Mouse (Mus musculus) heart, adult 2 months (tissue): ENCODE measurements around the gene Arhgef25.

Experiments used
- CTCF ChIP-seq: fragments of 200-600 bp; IDR thresholded peaks from 2 replicates; pipeline ENCODE4 v1.8.1; 2022; ENCODE audit warnings: antibody characterized with exemption, mild to moderate bottlenecking, moderate library complexity
- EP300 ChIP-seq: fragments of 200-500 bp; IDR thresholded peaks from 2 replicates; pipeline ENCODE4 v1.6.1; 2011; ENCODE audit warnings: low read depth, low read length, control low read depth; ENCODE audit not compliant: insufficient read depth
- POLR2A ChIP-seq: fragments of 200-500 bp; IDR thresholded peaks from 2 replicates; pipeline ENCODE4 v1.6.1; 2011; ENCODE audit warnings: mild to moderate bottlenecking, low read depth, low read length, control low read depth; ENCODE audit not compliant: insufficient read depth

DNA sequence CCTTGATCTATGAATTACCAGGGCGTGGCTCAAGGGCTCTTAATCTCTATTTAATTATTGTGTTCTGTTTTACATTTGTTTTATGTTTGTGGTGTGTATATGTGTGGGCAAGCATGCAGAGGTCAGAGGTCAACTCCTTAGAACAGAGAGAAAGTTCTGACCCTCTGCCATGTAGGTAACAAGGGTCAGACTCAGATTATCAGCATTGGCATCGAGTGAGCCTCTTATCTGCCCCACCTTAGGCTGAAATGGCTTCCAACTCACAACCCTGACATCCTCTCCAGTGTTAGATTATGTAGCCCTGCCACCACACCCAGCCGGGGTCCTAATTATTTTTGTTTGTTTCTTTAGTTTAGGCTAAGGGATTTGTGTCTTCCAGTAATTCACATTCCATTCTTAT lies 31.4 kb downstream of the Arhgef25 start:
- no peak for TF ChIP-seq EP300
- TF ChIP-seq CTCF, result no peak
- no peak for TF ChIP-seq POLR2A
